ENCODE assay signal across 12 mouse cellular contexts in the genomic region with DNA sequence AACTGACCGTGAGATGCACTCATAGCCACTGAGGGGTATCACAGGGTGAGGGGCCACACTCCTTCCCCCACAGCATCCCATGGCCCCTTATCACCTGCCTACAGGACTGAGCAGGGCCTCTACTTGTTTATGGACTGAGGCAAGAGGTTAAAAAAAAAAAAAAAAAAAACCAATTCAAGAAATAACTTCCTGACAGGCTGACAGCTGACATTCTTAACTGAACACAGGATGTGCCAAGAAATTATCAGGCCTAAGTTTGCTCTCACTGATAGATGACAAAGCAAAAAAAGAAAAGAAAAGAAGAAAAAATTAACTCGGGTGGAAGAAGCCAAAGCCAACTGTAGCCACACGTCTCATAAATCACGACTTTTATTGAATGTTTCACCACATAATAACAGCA.
DNase-seq lines count a peak whose midpoint lies in the region; ATAC-seq and TF ChIP-seq lines count a peak whose summit lies in the region.
"Had no signal": no experiment of that assay in that cellular context is flagged by ENCODE, and none has a peak within 500 bp of the region (broad histone marks: within the 10 kb centered on the region; RNA-seq: fewer than 3 reads in every experiment).

No protein-coding gene starts in this region.

- H3K9ac ChIP-seq in heart, adult 2 months (ENCODE audit: low read depth, low read length): no peak overlapping the region
- no peak overlapping the region for H3K9ac ChIP-seq in lung, embryonic 14.5 days
- no peak overlapping the region for H3K9ac ChIP-seq in liver, embryonic 14.5 days (replicated peaks)

- peak; percentile 19; the same call in 1 of the 2 replicates for ATAC-seq in lung, embryonic 14.5 days (ENCODE audit: insufficient read depth)
- peak; percentile 51 for ATAC-seq in CD4-positive, CD25-positive, alpha-beta regulatory T cell, adult 4 months
- peak; percentile 41; the same call in 1 of the 2 replicates for ATAC-seq in liver, embryonic 14.5 days (ENCODE audit: insufficient read depth)

- H3K27ac ChIP-seq in heart, adult 2 months: peak overlapping the region; percentile 33; the same call in 1 of the 2 replicates
- H3K27ac ChIP-seq in lung, embryonic 14.5 days (ENCODE audit: low read depth): no peak overlapping the region
- H3K27ac ChIP-seq in liver, embryonic 14.5 days: no peak overlapping the region

- peaks cover 27% of the 10 kb centered on the region for H3K4me1 ChIP-seq in heart, adult 2 months (ENCODE audit: control insufficient read depth, insufficient read depth, low read length)
- peaks cover 21% of the 10 kb centered on the region for H3K4me1 ChIP-seq in lung, embryonic 14.5 days (ENCODE audit: insufficient read depth)
- peaks cover 20 to 54% of the 10 kb centered on the region in 2 experiments for H3K4me1 ChIP-seq in liver, embryonic 14.5 days (replicated peaks; ENCODE audit: control insufficient read depth in 2 of 2, insufficient read depth in 2 of 2, low read length in 1 of 2)

- no peak overlapping the region for H3K4me3 ChIP-seq in heart, adult 2 months
- H3K4me3 ChIP-seq in lung, embryonic 14.5 days (ENCODE audit: low read depth, low read length): no peak overlapping the region
- H3K4me3 ChIP-seq in liver, embryonic 14.5 days (ENCODE audit: insufficient read depth in 1 of 2, low read depth in 2 of 2, low read length in 2 of 2): no peak overlapping the region
- H3K4me3 ChIP-seq: erythroblast, embryonic 14.5 days had no signal

- H3K9me3 ChIP-seq in lung, embryonic 14.5 days (ENCODE audit: low read depth, low read length): no peaks in the 10 kb centered on the region
- no peaks in the 10 kb centered on the region for H3K9me3 ChIP-seq in liver, embryonic 14.5 days (ENCODE audit: control insufficient read depth, low read length)

- TF ChIP-seq POLR2A in heart, adult 2 months (IDR thresholded peaks at IDR 0.05; ENCODE audit: insufficient read depth, low read depth, low read length): no peak

- H3K27me3 ChIP-seq in heart, adult 2 months (ENCODE audit: control insufficient read depth, insufficient read depth, low read length): no peaks in the 10 kb centered on the region
- H3K27me3 ChIP-seq in lung, embryonic 14.5 days (ENCODE audit: insufficient read depth, low read length): no peaks in the 10 kb centered on the region
- H3K27me3 ChIP-seq in liver, embryonic 14.5 days (ENCODE audit: control insufficient read depth, insufficient read depth, low read length): no peaks in the 10 kb centered on the region

- H3K36me3 ChIP-seq in heart, adult 2 months (ENCODE audit: control insufficient read depth, insufficient read depth, low read length): peaks cover 9% of the 10 kb centered on the region
- no peaks in the 10 kb centered on the region; the same call in 1 of the 2 replicates for H3K36me3 ChIP-seq in lung, embryonic 14.5 days (ENCODE audit: insufficient read depth)
- H3K36me3 ChIP-seq in liver, embryonic 14.5 days (replicated peaks; ENCODE audit: control insufficient read depth, insufficient read depth, low read depth): no peaks in the 10 kb centered on the region

- TF ChIP-seq EP300 in heart, adult 2 months (IDR thresholded peaks at IDR 0.05; ENCODE audit: insufficient read depth, low read depth, low read length): no peak
- peak; percentile 55; the same call in 1 of the 2 replicates for TF ChIP-seq EP300 in liver, embryonic 14.5 days (IDR thresholded peaks at IDR 0.05; ENCODE audit: low read depth)

- peak in 1 of 2 experiments; percentile 5 for DNase-seq in heart, adult 2 months
- DNase-seq in heart, adult 18-20 months: no peak
- DNase-seq in lung, embryonic 14.5 days: peak; percentile 79
- no peak for DNase-seq in lung, adult 18-20 months
- DNase-seq in liver, embryonic 14.5 days (ENCODE audit: low read depth in 3 of 3, low spot score in 3 of 3): no peak
- no peak for DNase-seq in urinary bladder, postnatal 4 days (ENCODE audit: low spot score in 2 of 2)
- no peak for DNase-seq in urinary bladder, adult 18-20 months (ENCODE audit: low spot score in 2 of 2)
- DNase-seq: B cell, adult 2 months; cerebellum, adult 9-10 months; kidney, postnatal 25 days had no signal

- intact Hi-C loops in heart, adult 2 months (cut with DNase I): no loop called here

- no peaks in the 10 kb centered on the region for H3K79me2 ChIP-seq in heart, adult 2 months (replicated peaks; ENCODE audit: control insufficient read depth, insufficient read depth, low read length)

- 38% methylated on average over 4 of the region's 4 CpGs for WGBS in heart, adult 2 months
- 37% methylated on average over 4 of the region's 4 CpGs for WGBS in lung, embryonic 14.5 days
- 12% methylated on average over 4 of the region's 4 CpGs for WGBS in liver, embryonic 14.5 days (ENCODE audit: insufficient replicate concordance)

- TF ChIP-seq CTCF in heart, adult 2 months (IDR thresholded peaks at IDR 0.05): no peak
- TF ChIP-seq CTCF in lung, embryonic 14.5 days (IDR thresholded peaks at IDR 0.05; ENCODE audit: low read depth): no peak
- no peak for TF ChIP-seq CTCF in liver, embryonic 14.5 days (IDR thresholded peaks at IDR 0.05; ENCODE audit: low read depth)

- H3K4me2 ChIP-seq in lung, embryonic 14.5 days: no peak overlapping the region
- H3K4me2 ChIP-seq in liver, embryonic 14.5 days (ENCODE audit: low read depth): no peak overlapping the region
